Mouse (Mus musculus) liver, postnatal 0 days (tissue): ENCODE results near the gene Slc24a3.

Source experiments
- CTCF ChIP-seq: sonication (generic); IDR thresholded peaks from 2 replicates; pipeline ENCODE4 v1.5.1; 2016; ENCODE audit warnings: antibody characterized with exemption, low read depth
- EP300 ChIP-seq: IDR thresholded peaks from 2 replicates; pipeline ENCODE4 v1.6.1; 2016; ENCODE audit warnings: antibody characterized with exemption, low read depth, mild to moderate bottlenecking

GRCm38 (mm10) chr2:145631123-145631798, 463.7 kb downstream of the Slc24a3 start:
- TF ChIP-seq CTCF (no peak), EP300 (no peak)
